ENCODE assay signal across 31 mouse cellular contexts in genomic region chr11:105667879-105668278, GRCm38 (mm10).
"Had no signal": no experiment of that assay in that cellular context is flagged by ENCODE, and none has a peak within 500 bp of the region (broad histone marks: within the 10 kb centered on the region; RNA-seq: fewer than 3 reads in every experiment).

No protein-coding gene starts in this region.

- H3K9me3 ChIP-seq: limb, embryonic 10.5 days; limb, embryonic 12.5 days; limb, embryonic 13.5 days; limb, embryonic 15.5 days; liver, embryonic 12.5 days; liver, embryonic 13.5 days; liver, embryonic 15.5 days; lung, embryonic 15.5 days; midbrain, embryonic 10.5 days; midbrain, embryonic 12.5 days; midbrain, embryonic 13.5 days; midbrain, embryonic 15.5 days had no signal

- H3K4me3 ChIP-seq: left cerebral cortex, adult 2 months; limb, embryonic 10.5 days; limb, embryonic 12.5 days; limb, embryonic 13.5 days; limb, embryonic 15.5 days; liver, embryonic 12.5 days; liver, embryonic 13.5 days; liver, embryonic 15.5 days; lung, embryonic 15.5 days; megakaryocyte, embryonic 14.5 days; midbrain, embryonic 10.5 days; midbrain, embryonic 12.5 days; midbrain, embryonic 13.5 days; midbrain, embryonic 15.5 days had no signal

- H3K9ac ChIP-seq: limb, embryonic 12.5 days; limb, embryonic 13.5 days; limb, embryonic 15.5 days; liver, embryonic 12.5 days; liver, embryonic 13.5 days; liver, embryonic 14.5 days; liver, embryonic 15.5 days; liver, postnatal 0 days; lung, embryonic 14.5 days; lung, embryonic 15.5 days; midbrain, embryonic 12.5 days; midbrain, embryonic 13.5 days; midbrain, embryonic 15.5 days had no signal

- H3K27ac ChIP-seq: left cerebral cortex, adult 2 months; limb, embryonic 10.5 days; limb, embryonic 12.5 days; limb, embryonic 13.5 days; limb, embryonic 15.5 days; liver, embryonic 12.5 days; liver, embryonic 13.5 days; liver, embryonic 14.5 days; liver, embryonic 15.5 days; lung, embryonic 15.5 days; macrophage; midbrain, embryonic 10.5 days; midbrain, embryonic 12.5 days; midbrain, embryonic 13.5 days; midbrain, embryonic 15.5 days had no signal

- H3K36me3 ChIP-seq: limb, embryonic 10.5 days; limb, embryonic 12.5 days; limb, embryonic 13.5 days; limb, embryonic 15.5 days; liver, embryonic 12.5 days; liver, embryonic 13.5 days; liver, embryonic 15.5 days; lung, embryonic 15.5 days; midbrain, embryonic 10.5 days; midbrain, embryonic 12.5 days; midbrain, embryonic 13.5 days; midbrain, embryonic 15.5 days had no signal

- H3K4me2 ChIP-seq: limb, embryonic 12.5 days; limb, embryonic 13.5 days; limb, embryonic 15.5 days; liver, embryonic 11.5 days; liver, embryonic 12.5 days; liver, embryonic 13.5 days; liver, embryonic 15.5 days; lung, embryonic 14.5 days; lung, embryonic 15.5 days; midbrain, embryonic 11.5 days; midbrain, embryonic 12.5 days; midbrain, embryonic 13.5 days; midbrain, embryonic 15.5 days had no signal

- H3K27me3 ChIP-seq: limb, embryonic 12.5 days; limb, embryonic 13.5 days; limb, embryonic 15.5 days; liver, embryonic 12.5 days; liver, embryonic 13.5 days; liver, embryonic 15.5 days; lung, embryonic 15.5 days; megakaryocyte, embryonic 14.5 days; midbrain, embryonic 12.5 days; midbrain, embryonic 13.5 days; midbrain, embryonic 15.5 days had no signal

- H3K4me1 ChIP-seq: limb, embryonic 10.5 days; limb, embryonic 12.5 days; limb, embryonic 13.5 days; limb, embryonic 15.5 days; liver, embryonic 12.5 days; liver, embryonic 13.5 days; liver, embryonic 15.5 days; lung, embryonic 15.5 days; megakaryocyte, embryonic 14.5 days; midbrain, embryonic 10.5 days; midbrain, embryonic 12.5 days; midbrain, embryonic 13.5 days; midbrain, embryonic 15.5 days had no signal

- DNase-seq: left cerebral cortex, postnatal 4 days; liver; liver, embryonic 13.5 days; liver, postnatal 0 days; lung, adult 18-20 months; lung, adult 2 months; lung, embryonic 14.5 days; lung, postnatal 10 days; lung, postnatal 14 days; lung, postnatal 36 days; lung, postnatal 4 days; midbrain, embryonic 14.5 days had no signal

- ATAC-seq: liver, embryonic 12.5 days; liver, postnatal 0 days; lung, postnatal 0 days; midbrain, embryonic 13.5 days; midbrain, embryonic 15.5 days; midbrain, embryonic 16.5 days had no signal
